Mouse (Mus musculus) E14TG2a.4 (cell line): ENCODE measurements at regions not wholly inside any gene's neighbourhood (a gene's known extent, or its start where the extent isn't known, plus 50 kb on each side); places are given as distances from the start of the nearest gene placed in this dataset.
A peak's percentile ranks its signal among the peaks of the same experiment; 100 is the strongest.
"Not testable (repeated sequence)": the region's sequence is repeated elsewhere in the genome, so short reads cannot be mapped to it uniquely, and the experiment has no call there.

ENCODE experiments used
- H3K27me3 ChIP-seq: 2 replicates; pipeline ENCODE4 v1.6.1; 2014; ENCODE audit warnings: low read length, control low read depth; ENCODE audit not compliant: insufficient read depth
- H3K36me3 ChIP-seq: 2 replicates; pipeline ENCODE4 v1.6.1; 2014; ENCODE audit warnings: low read length, control low read depth; ENCODE audit not compliant: insufficient read depth
- H3K4me1 ChIP-seq: replicated peaks from 2 replicates; pipeline ENCODE4 v1.6.1; 2014; ENCODE audit warnings: low read depth, low read length, control low read depth
- H3K4me3 ChIP-seq: replicated peaks from 2 replicates; pipeline ENCODE4 v1.5.1; 2014; ENCODE audit warnings: mild to moderate bottlenecking, low read length
- H3K9me3 ChIP-seq: 2 replicates; pipeline ENCODE4 v1.6.1; 2014; ENCODE audit warnings: low read length, control low read depth
- CTCF ChIP-seq: conservative IDR thresholded peaks from 2 replicates; pipeline ENCODE4 v1.5.1; 2014; ENCODE audit warnings: low read length
- NANOG ChIP-seq: IDR thresholded peaks from 2 replicates; pipeline ENCODE4 v1.6.1; 2014; ENCODE audit warnings: borderline replicate concordance, low read length, mixed read lengths
- POU5F1 ChIP-seq: IDR thresholded peaks from 2 replicates; pipeline ENCODE4 v1.6.1; 2014; ENCODE audit warnings: low read length, borderline replicate concordance

- Histone ChIP-seq H3K27me3 (no peaks in the 10 kb centered on the region), H3K4me1 (0 out of 2 replicates have a peak, but pooled peaks cover 6% of the 10 kb centered on the region), H3K4me3 (no peak overlapping the region), H3K9me3 (peaks cover 15% of the 10 kb centered on the region), H3K36me3 (peaks cover 3% of the 10 kb centered on the region; the same call in 1 of the 2 replicates)
- no peak for TF ChIP-seq CTCF
- peak; percentile 86; the same call in 1 of the 2 replicates for TF ChIP-seq NANOG
- no peak for TF ChIP-seq POU5F1
Measured at GRCm38 (mm10) chr11:13978524-13978923, 620.6 kb upstream of the Pom121l12 start.

GRCm38 (mm10) chr11:14016637-14017036 is 582.4 kb upstream of the Pom121l12 start:
- no peaks in the 10 kb centered on the region for H3K27me3 ChIP-seq

DNA sequence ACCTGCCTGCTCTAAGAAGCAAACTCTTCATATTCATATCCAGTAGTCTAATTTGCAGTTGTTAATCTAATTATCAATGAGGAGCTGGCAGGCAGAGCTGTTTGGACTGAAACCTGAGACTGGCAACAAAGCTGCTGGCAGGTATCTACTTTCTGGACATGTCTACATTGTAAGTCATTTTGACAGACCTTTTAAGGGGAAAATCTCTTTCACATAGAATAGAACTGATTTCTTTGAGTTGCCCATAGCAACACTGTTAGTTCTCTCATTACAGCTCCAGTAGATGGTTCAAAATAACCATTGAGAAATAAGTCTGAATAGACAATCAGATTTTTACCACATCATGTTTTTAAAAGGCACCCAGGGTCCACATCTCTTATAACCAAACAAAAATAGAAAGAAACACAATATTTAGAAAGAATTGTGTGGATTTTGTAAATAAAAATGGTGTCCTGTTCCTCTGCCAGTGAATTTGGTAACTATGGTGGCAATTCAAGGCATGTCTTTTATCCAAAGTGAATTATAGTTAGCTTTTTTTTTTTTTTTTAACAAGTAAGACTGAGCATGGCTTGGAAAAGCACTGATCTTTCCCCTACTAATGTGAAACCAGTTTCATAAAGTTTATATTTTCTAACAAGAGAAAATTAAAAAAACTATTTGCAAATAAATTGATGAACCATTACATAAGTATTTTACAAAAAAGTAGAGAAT is 567.5 kb upstream of the Pom121l12 start:
- Histone ChIP-seq H3K4me3 (no peak overlapping the region), H3K27me3 (no peaks in the 10 kb centered on the region), H3K4me1 (peaks cover 18% of the 10 kb centered on the region), H3K9me3 (no peaks in the 10 kb centered on the region), H3K36me3 (0 out of 2 replicates have a peak, but pooled peaks cover 5% of the 10 kb centered on the region)
- no peak for TF ChIP-seq NANOG
- no peak for TF ChIP-seq CTCF
- TF ChIP-seq POU5F1 = no peak

More at GRCm38 (mm10) chr11:14016637-14017036, 582.4 kb upstream of the Pom121l12 start:
- H3K4me3 ChIP-seq = no peak overlapping the region
- no peaks in the 10 kb centered on the region for H3K36me3 ChIP-seq
- no peaks in the 10 kb centered on the region for H3K4me1 ChIP-seq
- H3K9me3 ChIP-seq = no peaks in the 10 kb centered on the region
- no peak for TF ChIP-seq CTCF
- TF ChIP-seq NANOG = no peak
- TF ChIP-seq POU5F1 = no peak

DNA sequence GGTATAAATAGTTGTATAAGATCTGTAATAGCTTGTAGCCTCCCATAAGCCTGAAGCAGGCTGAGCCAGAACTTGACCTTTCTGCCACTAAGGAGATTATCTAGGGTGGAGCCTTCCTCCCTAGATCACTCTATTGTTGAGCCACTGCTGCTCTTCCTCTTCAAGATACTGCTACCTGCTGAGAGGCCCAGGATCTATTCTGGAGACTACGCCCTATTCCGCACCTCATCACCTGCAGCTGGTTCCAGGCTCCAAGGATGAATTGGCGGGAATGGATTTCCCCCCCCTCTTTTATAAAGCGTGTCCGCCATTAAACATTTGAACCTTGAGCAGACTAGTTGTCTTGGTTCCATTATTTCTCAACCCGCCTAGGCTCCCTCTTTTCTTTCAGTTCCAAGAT is 566.6 kb upstream of the Pom121l12 start:
- not testable (repeated sequence) for H3K27me3 ChIP-seq, H3K36me3 ChIP-seq, H3K4me3 ChIP-seq, H3K9me3 ChIP-seq
- peaks cover 18% of the 10 kb centered on the region for H3K4me1 ChIP-seq

GRCm38 (mm10) chr11:14059118-14059517 is 540.0 kb upstream of the Pom121l12 start:
- H3K36me3 ChIP-seq = no peaks in the 10 kb centered on the region
- H3K27me3 ChIP-seq = no peaks in the 10 kb centered on the region
- no peak overlapping the region for H3K4me3 ChIP-seq

GRCm38 (mm10) chr11:14072104-14072503 is 527.0 kb upstream of the Pom121l12 start:
- TF ChIP-seq NANOG = no peak
- no peak for TF ChIP-seq CTCF
- TF ChIP-seq POU5F1 = no peak
- Histone ChIP-seq H3K4me3 (no peak overlapping the region), H3K36me3 (no peaks in the 10 kb centered on the region), H3K27me3 (no peaks in the 10 kb centered on the region), H3K9me3 (no peaks in the 10 kb centered on the region; the same call in 1 of the 2 replicates), H3K4me1 (peaks cover 9% of the 10 kb centered on the region)

More at GRCm38 (mm10) chr11:14059118-14059517, 540.0 kb upstream of the Pom121l12 start:
- Histone ChIP-seq H3K9me3 (no peaks in the 10 kb centered on the region), H3K4me1 (no peaks in the 10 kb centered on the region)
- TF ChIP-seq NANOG = no peak
- no peak for TF ChIP-seq CTCF
- no peak for TF ChIP-seq POU5F1

- 0 out of 2 replicates have a peak overlapping the region, but pooled peaks have one; percentile 35 for H3K4me3 ChIP-seq
- peaks cover 9% of the 10 kb centered on the region for H3K4me1 ChIP-seq
- TF ChIP-seq NANOG = no peak
- no peak for TF ChIP-seq POU5F1
- TF ChIP-seq CTCF = no peak
- H3K36me3 ChIP-seq = no peaks in the 10 kb centered on the region
- no peaks in the 10 kb centered on the region; the same call in 1 of the 2 replicates for H3K9me3 ChIP-seq
- no peaks in the 10 kb centered on the region for H3K27me3 ChIP-seq
Measured at GRCm38 (mm10) chr11:14072570-14072969, 526.5 kb upstream of the Pom121l12 start.
